Mouse (Mus musculus) liver, embryonic 13.5 days (tissue): ENCODE measurements at regions not wholly inside any gene's neighbourhood (a gene's known extent, or its start where the extent isn't known, plus 50 kb on each side); places are given as distances from the start of the nearest gene placed in this dataset.

ENCODE experiments used
- ATAC-seq: fragments of 200-750 bp; cut with Nextera tagmentation; 2 replicates; pipeline ENCODE4 v1.8.0; 2017; ENCODE audit warnings: low read depth, mild to moderate bottlenecking, moderate number of reproducible peaks, moderate library complexity
- DNase-seq: peaks from one replicate; pipeline ENCODE4 v3.0.0; 2022
- H3K27ac ChIP-seq: fragments of 300-500 bp; sonication (generic); 2 replicates; pipeline ENCODE4 v1.5.1; 2015; ENCODE audit warnings: moderate library complexity, mild to moderate bottlenecking, inconsistent platforms
- H3K27me3 ChIP-seq: fragments of 300-500 bp; sonication (generic); 2 replicates; pipeline ENCODE4 v1.6.1; 2015; ENCODE audit warnings: mild to moderate bottlenecking, inconsistent platforms
- H3K36me3 ChIP-seq: fragments of 300-500 bp; sonication (generic); 2 replicates; pipeline ENCODE4 v1.6.1; 2015; ENCODE audit warnings: mild to moderate bottlenecking, inconsistent platforms
- H3K4me1 ChIP-seq: fragments of 300-500 bp; sonication (generic); replicated peaks from 2 replicates; pipeline ENCODE4 v1.6.1; 2015; ENCODE audit warnings: inconsistent platforms
- H3K4me2 ChIP-seq: fragments of 300-500 bp; sonication (generic); 2 replicates; pipeline ENCODE4 v1.6.1; 2015; ENCODE audit warnings: inconsistent platforms, mild to moderate bottlenecking, moderate library complexity
- H3K4me3 ChIP-seq: fragments of 300-500 bp; sonication (generic); replicated peaks from 2 replicates; pipeline ENCODE4 v1.5.1; 2015; ENCODE audit warnings: mild to moderate bottlenecking, inconsistent platforms
- H3K9ac ChIP-seq: fragments of 300-500 bp; sonication (generic); 2 replicates; pipeline ENCODE4 v1.6.1; 2015; ENCODE audit warnings: mild to moderate bottlenecking, inconsistent platforms
- H3K9me3 ChIP-seq: fragments of 300-500 bp; sonication (generic); replicated peaks from 2 replicates; pipeline ENCODE4 v1.6.1; 2016; ENCODE audit warnings: inconsistent platforms
- WGBS: fragments of 180-500 bp; shearing (Covaris S2); methylation state at CpG from one replicate; pipeline ENCODE4 v1.1.7; 2015; ENCODE audit not compliant: insufficient replicate concordance; 5-methylcytosine and 5-hydroxymethylcytosine counted together

GRCm38 (mm10) chr4:54838111-54838510, 106.7 kb upstream of the Zfp462 start:
- no peaks in the 10 kb centered on the region for H3K36me3 ChIP-seq
- no peak overlapping the region for H3K9ac ChIP-seq
- no peak overlapping the region for H3K27ac ChIP-seq
- no peak overlapping the region for H3K4me3 ChIP-seq
- DNase-seq (no peak), ATAC-seq (no peak)
- 27% methylated on average over 5 of the region's 5 CpGs for WGBS
- no peaks in the 10 kb centered on the region for H3K27me3 ChIP-seq
- no peaks in the 10 kb centered on the region; the same call in 1 of the 2 replicates for H3K9me3 ChIP-seq
- H3K4me1 ChIP-seq: no peaks in the 10 kb centered on the region
- H3K4me2 ChIP-seq: no peak overlapping the region

GRCm38 (mm10) chr4:54838794-54839193, 106.1 kb upstream of the Zfp462 start:
- Histone ChIP-seq H3K27ac (no peak overlapping the region), H3K4me2 (no peak overlapping the region), H3K4me1 (no peaks in the 10 kb centered on the region), H3K9ac (no peak overlapping the region), H3K27me3 (no peaks in the 10 kb centered on the region), H3K9me3 (no peaks in the 10 kb centered on the region; the same call in 1 of the 2 replicates), H3K4me3 (no peak overlapping the region), H3K36me3 (no peaks in the 10 kb centered on the region)
- DNase-seq: no peak
- 60% methylated on average over 3 of the region's 3 CpGs for WGBS
- no peak for ATAC-seq

- no peaks in the 10 kb centered on the region for H3K36me3 ChIP-seq
- no peaks in the 10 kb centered on the region for H3K27me3 ChIP-seq
- no peaks in the 10 kb centered on the region for H3K4me1 ChIP-seq
- ATAC-seq (no peak), DNase-seq (no peak)
- no peak overlapping the region for H3K4me3 ChIP-seq
- no peak overlapping the region for H3K9ac ChIP-seq
- no peaks in the 10 kb centered on the region for H3K9me3 ChIP-seq
- H3K4me2 ChIP-seq: no peak overlapping the region
- 58% methylated on average over 7 of the region's 7 CpGs for whole genome bisulfite sequencing
- no peak overlapping the region for H3K27ac ChIP-seq
These were observed 91.6 kb upstream of the Zfp462 start for GRCm38 (mm10) chr4:54852991-54853925.

- DNase-seq (no peak), ATAC-seq (no peak)
- WGBS: 58% methylated on average over 3 of the region's 3 CpGs
- Histone ChIP-seq H3K4me2 (no peak overlapping the region), H3K4me1 (no peaks in the 10 kb centered on the region), H3K9ac (no peak overlapping the region), H3K27me3 (no peaks in the 10 kb centered on the region), H3K36me3 (no peaks in the 10 kb centered on the region), H3K9me3 (no peaks in the 10 kb centered on the region), H3K27ac (no peak overlapping the region), H3K4me3 (no peak overlapping the region)
These were observed 86.2 kb upstream of the Zfp462 start for GRCm38 (mm10) chr4:54858604-54859003.

GRCm38 (mm10) chr4:54866062-54866461, 78.8 kb upstream of the Zfp462 start:
- Histone ChIP-seq H3K27ac (no peak overlapping the region), H3K36me3 (no peaks in the 10 kb centered on the region), H3K9me3 (no peaks in the 10 kb centered on the region), H3K4me3 (no peak overlapping the region), H3K27me3 (no peaks in the 10 kb centered on the region), H3K9ac (no peak overlapping the region), H3K4me1 (no peaks in the 10 kb centered on the region), H3K4me2 (no peak overlapping the region)
- DNase-seq (no peak), ATAC-seq (no peak)
- 36% methylated on average over 2 of the region's 2 CpGs for WGBS

GRCm38 (mm10) chr4:54874136-54874827, 70.6 kb upstream of the Zfp462 start:
- ATAC-seq (no peak), DNase-seq (no peak)
- Histone ChIP-seq H3K27ac (no peak overlapping the region), H3K4me2 (no peak overlapping the region), H3K4me1 (no peaks in the 10 kb centered on the region), H3K9ac (no peak overlapping the region), H3K36me3 (no peaks in the 10 kb centered on the region), H3K4me3 (no peak overlapping the region), H3K27me3 (no peaks in the 10 kb centered on the region), H3K9me3 (no peaks in the 10 kb centered on the region)
- WGBS: 72% methylated on average over 13 of the region's 13 CpGs

- ATAC-seq: no peak
- Histone ChIP-seq H3K9ac (no peak overlapping the region), H3K4me3 (no peak overlapping the region), H3K9me3 (no peaks in the 10 kb centered on the region), H3K27me3 (no peaks in the 10 kb centered on the region), H3K27ac (no peak overlapping the region), H3K4me2 (no peak overlapping the region), H3K4me1 (no peaks in the 10 kb centered on the region), H3K36me3 (no peaks in the 10 kb centered on the region)
- no peak for DNase-seq
- 82% methylated on average over 8 of the region's 8 CpGs for WGBS
These were observed 69.3 kb upstream of the Zfp462 start for GRCm38 (mm10) chr4:54875506-54875905.

- WGBS: 70% methylated on average over 2 of the region's 2 CpGs
- no peaks in the 10 kb centered on the region for H3K36me3 ChIP-seq
- DNase-seq: no peak
- H3K4me2 ChIP-seq: no peak overlapping the region
- ATAC-seq: no peak
- H3K9me3 ChIP-seq: no peaks in the 10 kb centered on the region
- no peak overlapping the region for H3K4me3 ChIP-seq
- H3K4me1 ChIP-seq: no peaks in the 10 kb centered on the region
- no peaks in the 10 kb centered on the region for H3K27me3 ChIP-seq
- no peak overlapping the region for H3K27ac ChIP-seq
- H3K9ac ChIP-seq: no peak overlapping the region
These were observed 67.5 kb upstream of the Zfp462 start for GRCm38 (mm10) chr4:54877361-54877760.

GRCm38 (mm10) chr4:54878531-54878930, 66.3 kb upstream of the Zfp462 start:
- WGBS: 61% methylated on average over 3 of the region's 3 CpGs
- H3K4me1 ChIP-seq: no peaks in the 10 kb centered on the region
- H3K27ac ChIP-seq: no peak overlapping the region
- ATAC-seq (no peak), DNase-seq (no peak)
- H3K27me3 ChIP-seq: no peaks in the 10 kb centered on the region
- no peak overlapping the region for H3K4me3 ChIP-seq
- H3K4me2 ChIP-seq: no peak overlapping the region
- no peak overlapping the region for H3K9ac ChIP-seq
- no peaks in the 10 kb centered on the region for H3K36me3 ChIP-seq
- no peaks in the 10 kb centered on the region for H3K9me3 ChIP-seq

- WGBS: 42% methylated on average over 5 of the region's 5 CpGs
- Histone ChIP-seq H3K27ac (no peak overlapping the region), H3K4me2 (no peak overlapping the region), H3K27me3 (no peaks in the 10 kb centered on the region), H3K4me3 (no peak overlapping the region), H3K9me3 (no peaks in the 10 kb centered on the region), H3K36me3 (no peaks in the 10 kb centered on the region), H3K9ac (no peak overlapping the region), H3K4me1 (no peaks in the 10 kb centered on the region)
- ATAC-seq: no peak
- DNase-seq: no peak
These were observed 51.6 kb upstream of the Zfp462 start for GRCm38 (mm10) chr4:54893288-54893687.
